Mouse (Mus musculus) E14TG2a.4 (cell line): ENCODE results near the gene Tmem104.

Source experiments
- H3K27me3 ChIP-seq: 2 replicates; pipeline ENCODE4 v1.6.1; 2014; ENCODE audit warnings: low read length, control low read depth; ENCODE audit not compliant: insufficient read depth
- H3K36me3 ChIP-seq: 2 replicates; pipeline ENCODE4 v1.6.1; 2014; ENCODE audit warnings: low read length, control low read depth; ENCODE audit not compliant: insufficient read depth
- H3K4me1 ChIP-seq: replicated peaks from 2 replicates; pipeline ENCODE4 v1.6.1; 2014; ENCODE audit warnings: low read depth, low read length, control low read depth
- H3K4me3 ChIP-seq: replicated peaks from 2 replicates; pipeline ENCODE4 v1.5.1; 2014; ENCODE audit warnings: mild to moderate bottlenecking, low read length
- H3K9me3 ChIP-seq: 2 replicates; pipeline ENCODE4 v1.6.1; 2014; ENCODE audit warnings: low read length, control low read depth
- CTCF ChIP-seq: conservative IDR thresholded peaks from 2 replicates; pipeline ENCODE4 v1.5.1; 2014; ENCODE audit warnings: low read length
- NANOG ChIP-seq: IDR thresholded peaks from 2 replicates; pipeline ENCODE4 v1.6.1; 2014; ENCODE audit warnings: borderline replicate concordance, low read length, mixed read lengths
- POU5F1 ChIP-seq: IDR thresholded peaks from 2 replicates; pipeline ENCODE4 v1.6.1; 2014; ENCODE audit warnings: low read length, borderline replicate concordance

Tmem104 gene

GRCm38 (mm10) chr11:115228430-115228829 is 41.1 kb downstream of the Tmem104 start:
- TF ChIP-seq CTCF, result no peak
- TF ChIP-seq POU5F1, result no peak
- no peak for TF ChIP-seq NANOG
- Histone ChIP-seq H3K4me3 (no peak overlapping the region), H3K36me3 (peaks cover 5% of the 10 kb centered on the region; the same call in 1 of the 2 replicates), H3K27me3 (0 out of 2 replicates have a peak, but pooled peaks cover 3% of the 10 kb centered on the region), H3K9me3 (no peaks in the 10 kb centered on the region), H3K4me1 (peaks cover 69% of the 10 kb centered on the region)

- TF ChIP-seq NANOG (no peak), POU5F1 (no peak), CTCF (no peak)
- H3K36me3 ChIP-seq, result peaks cover 5% of the 10 kb centered on the region; the same call in 1 of the 2 replicates
Observed at GRCm38 (mm10) chr11:115229021-115229930, 42.0 kb downstream of the Tmem104 start.

GRCm38 (mm10) chr11:115231168-115231915 is 44.1 kb downstream of the Tmem104 start:
- Histone ChIP-seq H3K27me3 (0 out of 2 replicates have a peak, but pooled peaks cover 3% of the 10 kb centered on the region), H3K36me3 (peaks cover 5% of the 10 kb centered on the region; the same call in 1 of the 2 replicates), H3K4me3 (0 out of 2 replicates have a peak overlapping the region, but pooled peaks have one; percentile 17), H3K4me1 (peaks cover 79% of the 10 kb centered on the region), H3K9me3 (no peaks in the 10 kb centered on the region)
- no peak for TF ChIP-seq POU5F1
- TF ChIP-seq NANOG, result no peak
- no peak for TF ChIP-seq CTCF

More at GRCm38 (mm10) chr11:115229021-115229930, 42.0 kb downstream of the Tmem104 start:
- H3K4me3 ChIP-seq, result no peak overlapping the region
- H3K9me3 ChIP-seq, result no peaks in the 10 kb centered on the region
- 0 out of 2 replicates have a peak, but pooled peaks cover 3% of the 10 kb centered on the region for H3K27me3 ChIP-seq
- peaks cover 77% of the 10 kb centered on the region for H3K4me1 ChIP-seq

- 0 out of 2 replicates have a peak, but pooled peaks cover 3% of the 10 kb centered on the region for H3K27me3 ChIP-seq
- peaks cover 79% of the 10 kb centered on the region for H3K4me1 ChIP-seq
- TF ChIP-seq POU5F1, result no peak
- TF ChIP-seq CTCF, result no peak
- no peak for TF ChIP-seq NANOG
- peaks cover 8% of the 10 kb centered on the region; the same call in 1 of the 2 replicates for H3K36me3 ChIP-seq
- no peaks in the 10 kb centered on the region for H3K9me3 ChIP-seq
- H3K4me3 ChIP-seq, result 0 out of 2 replicates have a peak overlapping the region, but pooled peaks have one; percentile 17
Observed at GRCm38 (mm10) chr11:115231924-115232323, 44.6 kb downstream of the Tmem104 start.

GRCm38 (mm10) chr11:115232889-115233288 is 45.6 kb downstream of the Tmem104 start:
- H3K27me3 ChIP-seq, result 0 out of 2 replicates have a peak, but pooled peaks cover 3% of the 10 kb centered on the region
- H3K4me3 ChIP-seq, result no peak overlapping the region
- TF ChIP-seq NANOG (no peak), POU5F1 (no peak), CTCF (no peak)
- peaks cover 13% of the 10 kb centered on the region; the same call in 1 of the 2 replicates for H3K36me3 ChIP-seq
- peaks cover 78% of the 10 kb centered on the region for H3K4me1 ChIP-seq
- H3K9me3 ChIP-seq, result no peaks in the 10 kb centered on the region

GRCm38 (mm10) chr11:115233526-115234290 is 46.4 kb downstream of the Tmem104 start:
- H3K4me3 ChIP-seq, result peak overlapping the region; percentile 48
- no peaks in the 10 kb centered on the region for H3K9me3 ChIP-seq
- peaks cover 13% of the 10 kb centered on the region; the same call in 1 of the 2 replicates for H3K36me3 ChIP-seq
- peaks cover 70% of the 10 kb centered on the region for H3K4me1 ChIP-seq
- 0 out of 2 replicates have a peak, but pooled peaks cover 3% of the 10 kb centered on the region for H3K27me3 ChIP-seq
- no peak for TF ChIP-seq CTCF
- no peak for TF ChIP-seq NANOG
- no peak for TF ChIP-seq POU5F1

GRCm38 (mm10) chr11:115234320-115235044 is 47.2 kb downstream of the Tmem104 start:
- Histone ChIP-seq H3K9me3 (no peaks in the 10 kb centered on the region), H3K27me3 (0 out of 2 replicates have a peak, but pooled peaks cover 3% of the 10 kb centered on the region), H3K4me3 (peak overlapping the region; percentile 48; the same call in 1 of the 2 replicates), H3K36me3 (peaks cover 13% of the 10 kb centered on the region; the same call in 1 of the 2 replicates), H3K4me1 (peaks cover 62% of the 10 kb centered on the region)
- no peak for TF ChIP-seq CTCF
- TF ChIP-seq NANOG, result no peak
- TF ChIP-seq POU5F1, result no peak
